Mouse (Mus musculus) heart, adult 2 months (tissue): ENCODE measurements around the gene Mitf. TPM values are rescaled to one million over a fixed set of nuclear protein-coding genes. Genes with fewer than 3 reads are reported as not detected.
A peak's percentile ranks its signal among the peaks of the same experiment; 100 is the strongest.

ENCODE experiments used
- DNase-seq, 2 experiments: peaks; one replicate each; pipeline ENCODE4 v3.0.0; 2021
- H3K27ac ChIP-seq: fragments of 200-600 bp; 2 replicates; pipeline ENCODE4 v1.8.1; 2022
- H3K27me3 ChIP-seq: fragments of 200-500 bp; 2 replicates; pipeline ENCODE4 v1.6.1; 2012; ENCODE audit warnings: mild to moderate bottlenecking, low read length, inconsistent platforms, mixed read lengths; ENCODE audit not compliant: control insufficient read depth, insufficient read depth
- H3K36me3 ChIP-seq: fragments of 200-500 bp; 2 replicates; pipeline ENCODE4 v1.6.1; 2012; ENCODE audit warnings: low read length, inconsistent platforms; ENCODE audit not compliant: control insufficient read depth, insufficient read depth
- H3K4me1 ChIP-seq: fragments of 200-500 bp; 2 replicates; pipeline ENCODE4 v1.6.1; 2011; ENCODE audit warnings: low read length; ENCODE audit not compliant: control insufficient read depth, insufficient read depth
- H3K4me3 ChIP-seq: fragments of 200-600 bp; 2 replicates; pipeline ENCODE4 v1.8.1; 2022
- H3K79me2 ChIP-seq: fragments of 200-500 bp; replicated peaks from 2 replicates; pipeline ENCODE4 v1.6.1; 2012; ENCODE audit warnings: mild to moderate bottlenecking, inconsistent platforms, low read length, moderate library complexity, mixed read lengths; ENCODE audit not compliant: control insufficient read depth, insufficient read depth
- H3K9ac ChIP-seq: fragments of 200-500 bp; 2 replicates; pipeline ENCODE4 v1.6.1; 2012; ENCODE audit warnings: low read depth, mild to moderate bottlenecking, control low read depth, inconsistent platforms, low read length, mixed read lengths
- CTCF ChIP-seq: fragments of 200-600 bp; IDR thresholded peaks from 2 replicates; pipeline ENCODE4 v1.8.1; 2022; ENCODE audit warnings: antibody characterized with exemption, mild to moderate bottlenecking, moderate library complexity
- EP300 ChIP-seq: fragments of 200-500 bp; IDR thresholded peaks from 2 replicates; pipeline ENCODE4 v1.6.1; 2011; ENCODE audit warnings: low read depth, low read length, control low read depth; ENCODE audit not compliant: insufficient read depth
- POLR2A ChIP-seq: fragments of 200-500 bp; IDR thresholded peaks from 2 replicates; pipeline ENCODE4 v1.6.1; 2011; ENCODE audit warnings: mild to moderate bottlenecking, low read depth, low read length, control low read depth; ENCODE audit not compliant: insufficient read depth
- WGBS: fragments of 180-500 bp; shearing (Covaris S2); methylation state at CpG from one replicate; pipeline ENCODE4 v1.1.7; 2018; 5-methylcytosine and 5-hydroxymethylcytosine counted together
- intact Hi-C: fragments of 180-260 bp; cut with DNase I; formaldehyde crosslinking; loops from one replicate; pipeline ENCODE4 v1.15.1; 2025
- polyA plus RNA-seq: library from polyadenylated mRNA; depleted of rRNA; stranded (reverse); fragments of >200 nt; gene quantifications from 2 replicates; pipeline ENCODE4 v1.2.3, GENCODE M21; 2012
- total RNA-seq, 2 experiments: library from RNA; stranded (reverse); gene quantifications; 2 replicates each; pipeline ENCODE4 v1.2.3; 2021

The Mitf gene
- total and polyA plus RNA-seq, 3 experiments = 23.4 to 68.3 (median 50.6) TPM

GRCm38 (mm10) chr6:97893546-97893945 lies 86.7 kb downstream of the Mitf start:
- DNase-seq = no peak
- Histone ChIP-seq H3K27ac (no peak overlapping the region), H3K9ac (no peak overlapping the region), H3K27me3 (no peaks in the 10 kb centered on the region), H3K79me2 (peaks cover 2% of the 10 kb centered on the region), H3K4me1 (no peaks in the 10 kb centered on the region), H3K4me3 (no peak overlapping the region), H3K36me3 (no peaks in the 10 kb centered on the region)
- no peak for TF ChIP-seq CTCF
- no peak for TF ChIP-seq POLR2A
- TF ChIP-seq EP300 = no peak
- 82% methylated on average over 5 of the region's 5 CpGs for WGBS
- intact Hi-C loops = no loop called here

DNA sequence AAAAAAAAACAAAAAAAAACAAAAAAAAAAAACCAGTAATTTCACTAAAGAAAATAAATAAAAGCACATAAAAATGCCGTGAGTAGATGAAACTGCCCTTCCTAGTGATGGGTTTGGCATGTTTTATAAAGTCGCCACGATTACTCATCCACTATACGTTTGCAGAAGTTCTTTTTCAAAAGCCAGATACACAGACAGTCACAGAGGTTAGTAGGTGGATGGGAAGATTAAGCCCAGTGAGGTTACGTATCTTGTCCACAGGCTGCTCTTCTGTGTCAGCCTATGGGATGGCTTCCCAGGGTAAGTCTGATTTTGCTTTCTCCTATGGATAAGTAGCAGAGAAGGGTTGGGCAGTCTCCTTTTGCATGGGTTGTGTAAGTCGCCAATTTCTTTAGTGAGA lies 90.3 kb downstream of the Mitf start:
- H3K79me2 ChIP-seq = peaks cover 2% of the 10 kb centered on the region
- no peak overlapping the region for H3K9ac ChIP-seq
- intact Hi-C loops = no loop called here
- H3K27me3 ChIP-seq = no peaks in the 10 kb centered on the region
- H3K4me1 ChIP-seq = peaks cover 2% of the 10 kb centered on the region
- no peak for TF ChIP-seq CTCF
- TF ChIP-seq EP300 = no peak
- TF ChIP-seq POLR2A = no peak
- H3K36me3 ChIP-seq = no peaks in the 10 kb centered on the region
- DNase-seq = no peak
- 79% methylated on average over 6 of the region's 6 CpGs for WGBS
- H3K27ac ChIP-seq = no peak overlapping the region
- H3K4me3 ChIP-seq = no peak overlapping the region

DNA sequence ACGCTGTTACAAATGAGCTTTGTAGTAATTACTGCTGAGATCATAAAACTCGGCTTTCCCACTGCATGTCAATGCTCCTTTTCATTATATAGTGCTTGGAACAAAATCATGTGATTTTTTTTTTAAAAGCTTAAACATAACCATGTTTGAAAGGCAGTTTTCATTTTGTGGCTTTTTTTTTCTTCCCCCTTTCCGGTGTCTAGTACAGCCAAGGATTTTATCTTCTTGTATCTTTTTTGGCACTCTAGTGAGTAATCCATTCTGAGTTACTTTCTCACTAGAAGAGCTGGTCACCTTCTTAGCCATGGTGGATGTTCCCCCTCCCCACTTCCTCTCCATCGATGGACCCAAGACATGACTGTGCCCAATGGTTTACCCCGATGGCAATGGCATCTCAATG lies 91.2 kb downstream of the Mitf start:
- H3K9ac ChIP-seq = no peak overlapping the region
- H3K4me1 ChIP-seq = peaks cover 2% of the 10 kb centered on the region
- peaks cover 2% of the 10 kb centered on the region for H3K79me2 ChIP-seq
- TF ChIP-seq CTCF (no peak), POLR2A (no peak), EP300 (no peak)
- H3K27me3 ChIP-seq = no peaks in the 10 kb centered on the region
- H3K4me3 ChIP-seq = no peak overlapping the region
- H3K27ac ChIP-seq = no peak overlapping the region
- H3K36me3 ChIP-seq = no peaks in the 10 kb centered on the region
- no peak for DNase-seq
- 81% methylated on average over 5 of the region's 5 CpGs for WGBS
- intact Hi-C loops = no loop called here

DNA sequence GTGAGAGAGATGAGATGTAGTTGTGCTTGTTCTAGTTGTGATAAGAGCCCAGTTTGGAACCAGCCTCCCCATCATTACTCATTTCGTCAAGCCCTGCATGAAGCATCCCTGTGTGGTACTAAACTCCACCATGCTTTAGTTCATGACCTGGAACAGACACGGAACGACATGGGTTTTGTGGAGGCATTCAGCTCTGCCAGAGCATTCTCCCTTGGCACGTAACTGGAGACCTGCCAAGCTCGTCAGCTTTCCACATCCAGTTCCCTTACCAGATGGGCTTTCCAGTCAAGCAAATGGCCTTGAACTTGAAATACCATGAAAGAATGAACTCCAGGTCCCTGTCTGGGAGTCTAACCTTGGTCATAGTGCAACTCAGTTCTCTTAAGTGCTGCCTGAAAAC lies 94.7 kb downstream of the Mitf start:
- Histone ChIP-seq H3K36me3 (no peaks in the 10 kb centered on the region), H3K27ac (no peak overlapping the region), H3K4me1 (peaks cover 2% of the 10 kb centered on the region), H3K4me3 (no peak overlapping the region), H3K27me3 (no peaks in the 10 kb centered on the region), H3K9ac (no peak overlapping the region), H3K79me2 (no peaks in the 10 kb centered on the region)
- peak; percentile 46 to 55 for DNase-seq
- intact Hi-C loops = no loop called here
- WGBS = 61% methylated on average over 5 of the region's 5 CpGs
- TF ChIP-seq EP300 (no peak), POLR2A (no peak), CTCF (no peak)

GRCm38 (mm10) chr6:97902205-97902604 lies 95.4 kb downstream of the Mitf start:
- Histone ChIP-seq H3K4me1 (peaks cover 2% of the 10 kb centered on the region), H3K27me3 (no peaks in the 10 kb centered on the region), H3K9ac (no peak overlapping the region), H3K4me3 (no peak overlapping the region), H3K36me3 (no peaks in the 10 kb centered on the region), H3K79me2 (no peaks in the 10 kb centered on the region), H3K27ac (no peak overlapping the region)
- WGBS = 80% methylated on average over 1 of the region's 1 CpGs
- intact Hi-C loops = no loop called here
- TF ChIP-seq EP300 (no peak), CTCF (no peak), POLR2A (no peak)
- DNase-seq = no peak

- H3K36me3 ChIP-seq = peaks cover 2% of the 10 kb centered on the region; the same call in 1 of the 2 replicates
- no peak overlapping the region for H3K27ac ChIP-seq
- H3K79me2 ChIP-seq = peaks cover 2% of the 10 kb centered on the region; the same call in 1 of the 2 replicates
- TF ChIP-seq POLR2A (no peak), EP300 (no peak), CTCF (no peak)
- H3K4me3 ChIP-seq = no peak overlapping the region
- WGBS = 95% methylated on average over 8 of the region's 8 CpGs
- peaks cover 10% of the 10 kb centered on the region for H3K4me1 ChIP-seq
- intact Hi-C loops = loop anchor here (5.0 kb wide), 1 partner anchor 32 kb away; no protein-coding TSS in a partner anchor
- no peaks in the 10 kb centered on the region for H3K27me3 ChIP-seq
- no peak overlapping the region for H3K9ac ChIP-seq
- DNase-seq = no peak
Measured at GRCm38 (mm10) chr6:97914768-97915167, 107.9 kb downstream of the Mitf start.
